Mouse (Mus musculus) megakaryocyte, embryonic 14.5 days (primary cell): ENCODE measurements around the gene Egfl7.

Experiments
- FLI1 ChIP-seq: IDR thresholded peaks from 2 replicates; pipeline ENCODE4 v1.6.1; 2012; ENCODE audit warnings: low read length, inconsistent platforms, mixed read lengths
- GATA1 ChIP-seq: IDR thresholded peaks from 3 replicates; pipeline ENCODE4 v1.6.1; 2012; ENCODE audit warnings: mixed read lengths, low read length, inconsistent platforms, borderline replicate concordance

GRCm38 (mm10) chr2:26575865-26576264, 3.9 kb upstream of the Egfl7 start:
- no peak for TF ChIP-seq GATA1
- no peak for TF ChIP-seq FLI1
